Mouse (Mus musculus) central nervous system, embryonic 14 days (tissue): ENCODE measurements around the gene Otulinl. TPM values are rescaled to one million over a fixed set of nuclear protein-coding genes. Genes with fewer than 3 reads are reported as not detected.

Experiments used
- polyA plus RNA-seq: library from polyadenylated mRNA; depleted of rRNA; stranded (reverse); fragments of >200 nt; gene quantifications from 2 replicates; pipeline ENCODE4 v1.2.3, GENCODE M21; 2012; rRNA removed

Otulinl gene
- 4.9 and 6.6 TPM in 2 replicates for polyA plus RNA-seq

GRCm38 (mm10) chr15:27681419-27682187, at the start of gene Otulinl:
Gene Otulinl (minus strand): TSS chr15:27681579.

GRCm38 (mm10) chr15:27630601-27631383, 50.6 kb downstream of the Otulinl start, which contains the start of gene Otulin:
Gene Otulin (minus strand): TSS chr15:27630693.

Other genes with a start within 250 kb of the Otulinl start
- 28.0 and 29.2 TPM in 2 replicates for gene Ank, start 214.9 kb downstream of the Otulinl start, polyA plus RNA-seq
- gene Otulin, start 50.9 kb downstream of the Otulinl start, polyA plus RNA-seq = 27.1 and 28.8 TPM in 2 replicates